Mouse (Mus musculus) layer of hippocampus, adult 2 months (tissue): ENCODE measurements around the gene Ctag2. TPM values are rescaled to one million over a fixed set of nuclear protein-coding genes. Genes with fewer than 3 reads are reported as not detected.

ENCODE experiments used
- DNase-seq, 2 experiments: peaks; one replicate each; pipeline ENCODE4 v3.0.0; 2022; ENCODE audit warnings: low spot score in 2 of 2
- H3K27ac ChIP-seq: fragments of 200-600 bp; 2 replicates; pipeline ENCODE4 v1.8.1; 2022
- H3K4me3 ChIP-seq: fragments of 200-600 bp; 2 replicates; pipeline ENCODE4 v1.8.1; 2022; ENCODE audit warnings: mild to moderate bottlenecking
- CTCF ChIP-seq: fragments of 200-600 bp; conservative IDR thresholded peaks from 2 replicates; pipeline ENCODE4 v1.8.1; 2022; ENCODE audit warnings: antibody characterized with exemption, mild to moderate bottlenecking, moderate library complexity
- long read RNA-seq, 2 experiments: library from polyadenylated mRNA; stranded (forward); transcript quantifications; one replicate each; pipeline ENCODE4 v2.0.0; 2021; ENCODE audit warnings: borderline mapping rate in 2 of 2
- total RNA-seq, 2 experiments: library from RNA; stranded (reverse); gene quantifications; 2 replicates each; pipeline ENCODE4 v1.2.3; 2021

The Ctag2 gene
- not detected for total RNA-seq
- long read RNA-seq, experiment 1: 0 reads
- long read RNA-seq, experiment 2: 0 reads

GRCm38 (mm10) chrX:65047344-65047743 is at the start of gene Ctag2:
Gene Ctag2, plus strand, starts transcription at chrX:65047644.
- no peak for DNase-seq
- H3K27ac ChIP-seq: no peak within 1 kb of the TSS
- TF ChIP-seq CTCF: no peak
- H3K4me3 ChIP-seq: no peak within 1 kb of the TSS
